Comparison of ENCODE assay signal across 16 mouse cellular contexts in genomic region chr14:72175751-72176150, GRCm38 (mm10).
DNase-seq lines count a peak whose midpoint lies in the region; ATAC-seq and TF ChIP-seq lines count a peak whose summit lies in the region.
"Had no signal": no experiment of that assay in that cellular context is flagged by ENCODE, and none has a peak within 500 bp of the region (broad histone marks: within the 10 kb centered on the region; RNA-seq: fewer than 3 reads in every experiment).

No protein-coding gene starts in this region.

- peak; percentile 19 to 33 for DNase-seq in layer of hippocampus, adult 2 months (ENCODE audit: low spot score in 2 of 2)
- DNase-seq in layer of hippocampus, adult 8-10 months (ENCODE audit: low spot score in 2 of 2) = no peak
- DNase-seq in layer of hippocampus, adult 9-11 months = peak; percentile 58
- no peak for DNase-seq in layer of hippocampus, postnatal 10 days (ENCODE audit: low spot score in 2 of 2)
- DNase-seq: adrenal gland, adult 2 months; adrenal gland, postnatal 10 days; adrenal gland, postnatal 25 days; cerebellum, adult 11-12 months; cerebellum, adult 2 months; cerebellum, adult 9-10 months; cerebellum, postnatal 25 days had no signal

- no peak overlapping the region for H3K4me3 ChIP-seq in layer of hippocampus, adult 2 months
- no peak overlapping the region for H3K4me3 ChIP-seq in forebrain, embryonic 16.5 days (replicated peaks; ENCODE audit: low read length)
- H3K4me3 ChIP-seq: embryonic facial prominence, embryonic 10.5 days; embryonic facial prominence, embryonic 12.5 days; forebrain, embryonic 13.5 days; forebrain, embryonic 15.5 days had no signal

- H3K4me1 ChIP-seq in forebrain, embryonic 16.5 days (replicated peaks; ENCODE audit: control insufficient read depth, insufficient read depth, low read length) = no peaks in the 10 kb centered on the region
- H3K4me1 ChIP-seq: embryonic facial prominence, embryonic 10.5 days; embryonic facial prominence, embryonic 12.5 days; forebrain, embryonic 13.5 days; forebrain, embryonic 15.5 days had no signal

- ATAC-seq in forebrain, embryonic 16.5 days = no peak
- ATAC-seq: forebrain, embryonic 13.5 days; forebrain, embryonic 15.5 days had no signal

- H3K27me3 ChIP-seq in forebrain, embryonic 16.5 days (replicated peaks; ENCODE audit: control insufficient read depth, insufficient read depth, low read length) = no peaks in the 10 kb centered on the region
- H3K27me3 ChIP-seq: embryonic facial prominence, embryonic 12.5 days; forebrain, embryonic 13.5 days; forebrain, embryonic 15.5 days had no signal

- H3K27ac ChIP-seq in layer of hippocampus, adult 2 months = peak overlapping the region; percentile 12
- H3K27ac ChIP-seq in forebrain, embryonic 16.5 days (ENCODE audit: low read length) = no peak overlapping the region
- H3K27ac ChIP-seq: embryonic facial prominence, embryonic 10.5 days; embryonic facial prominence, embryonic 12.5 days; forebrain, embryonic 13.5 days; forebrain, embryonic 15.5 days had no signal

- H3K9me3 ChIP-seq in forebrain, embryonic 16.5 days (ENCODE audit: control insufficient read depth, low read length) = no peaks in the 10 kb centered on the region
- H3K9me3 ChIP-seq: embryonic facial prominence, embryonic 10.5 days; embryonic facial prominence, embryonic 12.5 days; forebrain, embryonic 13.5 days; forebrain, embryonic 15.5 days had no signal

- TF ChIP-seq CTCF in layer of hippocampus, adult 2 months (conservative IDR thresholded peaks at IDR 0.05) = no peak

- H3K36me3 ChIP-seq in forebrain, embryonic 16.5 days (ENCODE audit: control insufficient read depth, insufficient read depth) = no peaks in the 10 kb centered on the region
- H3K36me3 ChIP-seq: embryonic facial prominence, embryonic 10.5 days; embryonic facial prominence, embryonic 12.5 days; forebrain, embryonic 15.5 days had no signal

- H3K4me2 ChIP-seq in forebrain, embryonic 16.5 days (ENCODE audit: low read length) = no peak overlapping the region
- H3K4me2 ChIP-seq: embryonic facial prominence, embryonic 12.5 days; forebrain, embryonic 13.5 days; forebrain, embryonic 15.5 days had no signal

- 97% methylated on average over 1 of the region's 1 CpGs for WGBS in forebrain, embryonic 16.5 days

- H3K9ac ChIP-seq in forebrain, embryonic 16.5 days (replicated peaks; ENCODE audit: low read depth, low read length) = no peak overlapping the region
- H3K9ac ChIP-seq: embryonic facial prominence, embryonic 12.5 days; forebrain, embryonic 13.5 days; forebrain, embryonic 15.5 days had no signal

Comparison
In these comparisons a context has a peak if more than half of its experiments do, and no peak if none do; other contexts are left out.
1. DNase-seq: peak in layer of hippocampus, adult 2 months (2 of 2) and layer of hippocampus, adult 9-11 months (single experiment); none in layer of hippocampus, adult 8-10 months (0 of 2) and layer of hippocampus, postnatal 10 days (0 of 2).